Comparison of ENCODE assay signal across 30 mouse cellular contexts in genomic region chr8:127146055-127146454, GRCm38 (mm10).
DNase-seq lines count a peak whose midpoint lies in the region; ATAC-seq and TF ChIP-seq lines count a peak whose summit lies in the region.
"Had no signal": no experiment of that assay in that cellular context is flagged by ENCODE, and none has a peak within 500 bp of the region (broad histone marks: within the 10 kb centered on the region; RNA-seq: fewer than 3 reads in every experiment).

No protein-coding gene starts in this region.

- TF ChIP-seq CTCF in kidney, adult 2 months (conservative IDR thresholded peaks at IDR 0.05; ENCODE audit: insufficient read depth, insufficient read length, low read depth, low read length), result no peak

- peaks cover 74% of the 10 kb centered on the region for H3K4me1 ChIP-seq in heart, embryonic 13.5 days
- peaks cover 26% of the 10 kb centered on the region for H3K4me1 ChIP-seq in liver, embryonic 11.5 days (replicated peaks; ENCODE audit: control insufficient read depth, insufficient read depth, low read length)
- peaks cover 3% of the 10 kb centered on the region for H3K4me1 ChIP-seq in liver, embryonic 16.5 days (ENCODE audit: control insufficient read depth, low read depth, low read length)
- H3K4me1 ChIP-seq in kidney, adult 2 months (ENCODE audit: control insufficient read depth, insufficient read depth, low read length), result peaks cover 15% of the 10 kb centered on the region

- WGBS in heart, embryonic 13.5 days, result 46% methylated on average over 4 of the region's 4 CpGs
- WGBS in liver, embryonic 11.5 days, result 34% methylated on average over 4 of the region's 4 CpGs
- WGBS in liver, embryonic 16.5 days (ENCODE audit: insufficient replicate concordance), result 19% methylated on average over 4 of the region's 4 CpGs
- 76% methylated on average over 4 of the region's 4 CpGs for WGBS in kidney, adult 2 months

- no peaks in the 10 kb centered on the region for H3K9me3 ChIP-seq in heart, embryonic 13.5 days
- no peaks in the 10 kb centered on the region for H3K9me3 ChIP-seq in liver, embryonic 11.5 days (ENCODE audit: control insufficient read depth, low read length)
- H3K9me3 ChIP-seq in liver, embryonic 16.5 days (replicated peaks; ENCODE audit: control insufficient read depth, low read length), result no peaks in the 10 kb centered on the region
- H3K9me3 ChIP-seq: forebrain, embryonic 12.5 days; heart, embryonic 12.5 days; hindbrain, embryonic 12.5 days; intestine, embryonic 15.5 days; limb, embryonic 12.5 days; neural tube, embryonic 15.5 days had no signal

- no peak for TF ChIP-seq POLR2A in kidney, adult 2 months (IDR thresholded peaks at IDR 0.05; ENCODE audit: low read depth, low read length)

- H3K27ac ChIP-seq in heart, embryonic 13.5 days (replicated peaks), result no peak overlapping the region
- no peak overlapping the region for H3K27ac ChIP-seq in liver, embryonic 11.5 days (ENCODE audit: low read depth, low read length)
- H3K27ac ChIP-seq in liver, embryonic 16.5 days (ENCODE audit: low read length), result no peak overlapping the region
- no peak overlapping the region for H3K27ac ChIP-seq in kidney, adult 2 months (ENCODE audit: insufficient read depth, low read depth, low read length)
- H3K27ac ChIP-seq: forebrain, embryonic 12.5 days; hindbrain, embryonic 12.5 days; hindbrain, postnatal 0 days; intestine, embryonic 15.5 days; limb, embryonic 12.5 days; neural tube, embryonic 15.5 days had no signal

- no peak overlapping the region for H3K4me2 ChIP-seq in heart, embryonic 13.5 days
- H3K4me2 ChIP-seq in liver, embryonic 11.5 days, result no peak overlapping the region
- H3K4me2 ChIP-seq in liver, embryonic 16.5 days (ENCODE audit: low read depth, low read length), result no peak overlapping the region
- H3K4me2 ChIP-seq: forebrain, embryonic 12.5 days; heart, embryonic 12.5 days; hindbrain, embryonic 12.5 days; intestine, embryonic 15.5 days; limb, embryonic 12.5 days; neural tube, embryonic 15.5 days had no signal

- 0 out of 2 replicates have a peak overlapping the region, but pooled peaks have one; percentile 10 for H3K9ac ChIP-seq in heart, embryonic 13.5 days
- no peak overlapping the region for H3K9ac ChIP-seq in liver, embryonic 11.5 days (ENCODE audit: low read depth, low read length)
- no peak overlapping the region for H3K9ac ChIP-seq in liver, embryonic 16.5 days (ENCODE audit: low read depth, low read length)
- H3K9ac ChIP-seq: forebrain, embryonic 12.5 days; forebrain, postnatal 0 days; heart, embryonic 12.5 days; hindbrain, embryonic 12.5 days; intestine, embryonic 15.5 days; limb, embryonic 12.5 days; neural tube, embryonic 15.5 days had no signal

- no peaks in the 10 kb centered on the region for H3K36me3 ChIP-seq in heart, embryonic 13.5 days
- no peaks in the 10 kb centered on the region for H3K36me3 ChIP-seq in liver, embryonic 11.5 days (ENCODE audit: control insufficient read depth, insufficient read depth, low read length)
- no peaks in the 10 kb centered on the region for H3K36me3 ChIP-seq in liver, embryonic 16.5 days (ENCODE audit: control insufficient read depth, insufficient read depth)
- no peaks in the 10 kb centered on the region for H3K36me3 ChIP-seq in kidney, adult 2 months (ENCODE audit: control insufficient read depth, insufficient read depth, low read length)
- H3K36me3 ChIP-seq: forebrain, embryonic 12.5 days; heart, embryonic 12.5 days; hindbrain, embryonic 12.5 days; intestine, embryonic 15.5 days; limb, embryonic 12.5 days; neural tube, embryonic 15.5 days had no signal

- no peak for ATAC-seq in heart, embryonic 13.5 days (ENCODE audit: extremely low read depth, insufficient number of reproducible peaks, low FRiP score, low TSS enrichment)
- ATAC-seq in liver, embryonic 11.5 days (replicated peaks; ENCODE audit: low FRiP score), result peak; percentile 85
- peak; percentile 57 for ATAC-seq in liver, embryonic 16.5 days (ENCODE audit: low read depth)
- ATAC-seq: CD4-positive, CD25-positive, alpha-beta regulatory T cell, adult 4 months; forebrain, postnatal 0 days; hindbrain, postnatal 0 days; intestine, embryonic 15.5 days; lung, postnatal 0 days had no signal

- H3K27me3 ChIP-seq in heart, embryonic 13.5 days (replicated peaks), result no peaks in the 10 kb centered on the region
- H3K27me3 ChIP-seq in liver, embryonic 11.5 days (replicated peaks; ENCODE audit: control insufficient read depth, insufficient read depth, low read length), result no peaks in the 10 kb centered on the region
- H3K27me3 ChIP-seq in liver, embryonic 16.5 days (ENCODE audit: control insufficient read depth, insufficient read depth, low read depth, low read length), result no peaks in the 10 kb centered on the region
- no peaks in the 10 kb centered on the region for H3K27me3 ChIP-seq in kidney, adult 2 months (replicated peaks; ENCODE audit: control insufficient read depth, insufficient read depth, low read length)
- H3K27me3 ChIP-seq: forebrain, embryonic 12.5 days; heart, embryonic 12.5 days; hindbrain, embryonic 12.5 days; intestine, embryonic 15.5 days; limb, embryonic 12.5 days; neural tube, embryonic 15.5 days had no signal

- H3K4me3 ChIP-seq in heart, embryonic 13.5 days, result no peak overlapping the region
- no peak overlapping the region for H3K4me3 ChIP-seq in liver, embryonic 11.5 days (ENCODE audit: low read depth, low read length)
- no peak overlapping the region for H3K4me3 ChIP-seq in liver, embryonic 16.5 days (ENCODE audit: low read depth, low read length)
- no peak overlapping the region for H3K4me3 ChIP-seq in kidney, adult 2 months (ENCODE audit: insufficient read depth, low read depth, low read length)
- H3K4me3 ChIP-seq: erythroblast, embryonic 14.5 days; forebrain, embryonic 12.5 days; heart, embryonic 12.5 days; hindbrain, embryonic 12.5 days; intestine, embryonic 15.5 days; limb, embryonic 12.5 days; neural tube, embryonic 15.5 days had no signal

- DNase-seq in heart, postnatal 4 days, result no peak
- no peak for DNase-seq in liver, embryonic 11.5 days (ENCODE audit: low spot score)
- DNase-seq in kidney, adult 18-20 months, result no peak
- no peak for DNase-seq in spleen, postnatal 10 days (ENCODE audit: low spot score in 2 of 2)
- no peak for DNase-seq in kidney, adult 2 months
- DNase-seq: adrenal gland, postnatal 25 days; cerebellum, adult 2 months; cerebellum, postnatal 14 days; forebrain, postnatal 0 days; kidney, adult 9 months; kidney, postnatal 10 days; layer of hippocampus, adult 9-11 months; lung, adult 18-20 months; midbrain, embryonic 14.5 days; retina, postnatal 1 day; right cerebral cortex, postnatal 14 days; thymus, adult 2 months; thymus, postnatal 4 days had no signal
